15 mouse cellular contexts compared by ENCODE assay signal in the genomic region with DNA sequence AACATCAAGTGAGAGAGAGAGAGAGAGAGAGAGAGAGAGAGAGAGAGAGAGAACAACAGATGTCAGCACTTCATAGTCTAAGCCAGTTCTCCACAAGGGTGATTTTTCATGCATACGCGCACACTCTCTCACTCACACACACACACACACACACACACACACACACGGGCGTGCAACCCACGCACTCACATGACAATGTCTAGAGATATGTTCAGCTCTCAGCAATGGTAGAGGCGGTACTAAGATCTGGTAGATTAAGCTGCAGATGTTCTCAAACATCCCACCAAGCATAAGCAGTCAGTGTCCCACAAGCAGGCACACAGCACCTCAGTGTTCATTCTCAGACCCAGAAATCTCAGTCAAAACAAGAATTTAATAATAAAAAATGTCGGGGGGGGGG. TPM values are rescaled to one million over a fixed set of nuclear protein-coding genes. Genes with fewer than 3 reads are reported as not detected.
A peak's percentile ranks its signal among the peaks of the same experiment; 100 is the strongest.
DNase-seq lines count a peak whose midpoint lies in the region; ATAC-seq lines count a peak whose summit lies in the region.
"Had no signal": no experiment of that assay in that cellular context is flagged by ENCODE, and none has a peak within 500 bp of the region (broad histone marks: within the 10 kb centered on the region; RNA-seq: fewer than 3 reads in every experiment).

No protein-coding gene starts in this region.

- H3K4me3 ChIP-seq in forebrain, embryonic 10.5 days: no peak overlapping the region
- no peak overlapping the region for H3K4me3 ChIP-seq in forebrain, embryonic 15.5 days
- H3K4me3 ChIP-seq in liver, embryonic 16.5 days (ENCODE audit: low read depth, low read length): no peak overlapping the region
- H3K4me3 ChIP-seq in stomach, embryonic 14.5 days (ENCODE audit: low read depth, low read length): no peak overlapping the region
- H3K4me3 ChIP-seq: embryonic facial prominence, embryonic 13.5 days; limb, embryonic 15.5 days had no signal

- H3K36me3 ChIP-seq in forebrain, embryonic 10.5 days (replicated peaks): peaks cover 38% of the 10 kb centered on the region
- no peaks in the 10 kb centered on the region for H3K36me3 ChIP-seq in forebrain, embryonic 15.5 days
- no peaks in the 10 kb centered on the region for H3K36me3 ChIP-seq in liver, embryonic 16.5 days (ENCODE audit: control insufficient read depth, insufficient read depth)
- peaks cover 4% of the 10 kb centered on the region; the same call in 1 of the 2 replicates for H3K36me3 ChIP-seq in stomach, embryonic 14.5 days (ENCODE audit: control insufficient read depth, insufficient read depth, low read length)

- peaks cover 68% of the 10 kb centered on the region for H3K4me1 ChIP-seq in forebrain, embryonic 10.5 days
- H3K4me1 ChIP-seq in forebrain, embryonic 15.5 days: peaks cover 27% of the 10 kb centered on the region
- peaks cover 4% of the 10 kb centered on the region; the same call in 1 of the 2 replicates for H3K4me1 ChIP-seq in liver, embryonic 16.5 days (ENCODE audit: control insufficient read depth, low read depth, low read length)
- H3K4me1 ChIP-seq in stomach, embryonic 14.5 days (ENCODE audit: control insufficient read depth, insufficient read depth, low read length): peaks cover 54% of the 10 kb centered on the region

- H3K27ac ChIP-seq in forebrain, embryonic 10.5 days: peak overlapping the region; percentile 67
- no peak overlapping the region for H3K27ac ChIP-seq in forebrain, embryonic 15.5 days (replicated peaks)
- H3K27ac ChIP-seq in liver, embryonic 16.5 days (ENCODE audit: low read length): no peak overlapping the region
- no peak overlapping the region for H3K27ac ChIP-seq in stomach, embryonic 14.5 days (ENCODE audit: low read length)
- H3K27ac ChIP-seq: embryonic facial prominence, embryonic 13.5 days; hindbrain, embryonic 14.5 days; limb, embryonic 15.5 days had no signal

- no peaks in the 10 kb centered on the region for H3K9me3 ChIP-seq in forebrain, embryonic 10.5 days
- no peaks in the 10 kb centered on the region for H3K9me3 ChIP-seq in forebrain, embryonic 15.5 days
- H3K9me3 ChIP-seq in liver, embryonic 16.5 days (replicated peaks; ENCODE audit: control insufficient read depth, low read length): no peaks in the 10 kb centered on the region
- no peaks in the 10 kb centered on the region for H3K9me3 ChIP-seq in stomach, embryonic 14.5 days (ENCODE audit: control insufficient read depth, low read depth, low read length)
- H3K9me3 ChIP-seq: embryonic facial prominence, embryonic 13.5 days; limb, embryonic 15.5 days had no signal

- no peak for DNase-seq in forebrain, embryonic 10.5 days (ENCODE audit: extremely low spot score, low spot score)
- no peak for DNase-seq in liver
- DNase-seq in retina, embryonic 14.5 days (ENCODE audit: low spot score): no peak
- DNase-seq: adrenal gland, adult 2 months; cerebellum, adult 11-12 months; heart, adult 18-20 months had no signal

- no peaks in the 10 kb centered on the region for H3K27me3 ChIP-seq in forebrain, embryonic 10.5 days (ENCODE audit: poor library complexity, severe bottlenecking)
- H3K27me3 ChIP-seq in forebrain, embryonic 15.5 days: no peaks in the 10 kb centered on the region
- H3K27me3 ChIP-seq in liver, embryonic 16.5 days (ENCODE audit: control insufficient read depth, insufficient read depth, low read depth, low read length): no peaks in the 10 kb centered on the region
- H3K27me3 ChIP-seq in stomach, embryonic 14.5 days (ENCODE audit: control insufficient read depth, insufficient read depth, low read length): no peaks in the 10 kb centered on the region
- H3K27me3 ChIP-seq: embryonic facial prominence, embryonic 13.5 days; limb, embryonic 15.5 days had no signal

- no peak for ATAC-seq in forebrain, embryonic 15.5 days (replicated peaks)
- 0 out of 2 replicates have a peak, but pooled peaks have one; percentile 19 for ATAC-seq in liver, embryonic 16.5 days (ENCODE audit: low read depth)
- ATAC-seq in stomach, embryonic 14.5 days (ENCODE audit: insufficient number of reproducible peaks, insufficient read depth, low FRiP score, low read depth): peak; percentile 26; the same call in 1 of the 2 replicates
- ATAC-seq in erythroid progenitor cell, adult 5-6 weeks (replicated peaks; ENCODE audit: low FRiP score, poor library complexity, severe bottlenecking): no peak
- ATAC-seq in cerebellum, adult (ENCODE audit: insufficient number of reproducible peaks, low FRiP score, low TSS enrichment): no peak
- ATAC-seq: lung, postnatal 0 days had no signal

- H3K9ac ChIP-seq in forebrain, embryonic 15.5 days (replicated peaks): no peak overlapping the region
- no peak overlapping the region for H3K9ac ChIP-seq in liver, embryonic 16.5 days (ENCODE audit: low read depth, low read length)
- no peak overlapping the region for H3K9ac ChIP-seq in stomach, embryonic 14.5 days (replicated peaks; ENCODE audit: low read depth, low read length)
- H3K9ac ChIP-seq: embryonic facial prominence, embryonic 13.5 days; hindbrain, embryonic 14.5 days; limb, embryonic 15.5 days had no signal

- 92% methylated on average over 7 of the region's 7 CpGs for WGBS in forebrain, embryonic 10.5 days
- WGBS in forebrain, embryonic 15.5 days: 78% methylated on average over 7 of the region's 7 CpGs
- 66% methylated on average over 7 of the region's 7 CpGs for WGBS in liver, embryonic 16.5 days (ENCODE audit: insufficient replicate concordance)
- 51% methylated on average over 7 of the region's 7 CpGs for WGBS in stomach, embryonic 14.5 days

- H3K4me2 ChIP-seq in forebrain, embryonic 15.5 days (replicated peaks): no peak overlapping the region
- no peak overlapping the region for H3K4me2 ChIP-seq in liver, embryonic 16.5 days (ENCODE audit: low read depth, low read length)
- H3K4me2 ChIP-seq in stomach, embryonic 14.5 days (replicated peaks; ENCODE audit: low read depth, low read length): no peak overlapping the region
- H3K4me2 ChIP-seq: embryonic facial prominence, embryonic 13.5 days; hindbrain, embryonic 14.5 days; limb, embryonic 15.5 days had no signal

RNA-seq across cellular contexts. Expression of gene Lrig1, which starts 34.7 kb away (rescaled TPM):
- polyA plus RNA-seq in forebrain, embryonic 10.5 days (2016; fragmentation: Nextera tagmentation; extraction: Ambion mirVana): 18.8 and 20.6 TPM in 2 replicates
- 7.4 and 9.8 TPM in 2 replicates for polyA plus RNA-seq in forebrain, embryonic 15.5 days (2015; fragmentation: Nextera tagmentation; extraction: Ambion mirVana)
- 2.7 and 4.5 TPM in 2 replicates for polyA plus RNA-seq in liver, embryonic 16.5 days (2015; fragmentation: Nextera tagmentation; extraction: Ambion mirVana)
- 49.3 and 51.7 TPM in 2 replicates for polyA plus RNA-seq in stomach, embryonic 14.5 days (2014; fragmentation: Nextera tagmentation; extraction: Ambion mirVana)
- 7.9 and 11.7 TPM in 2 replicates for total RNA-seq in erythroid progenitor cell, adult 5-6 weeks (2015; ENCODE audit: low replicate concordance)
- 4.1 and 5.7 TPM in 2 replicates for total RNA-seq in erythroid progenitor cell, adult 5-6 weeks (2017; ENCODE audit: low replicate concordance)

Comparison
In these comparisons a context has a peak if more than half of its experiments do, and no peak if none do; other contexts are left out.
1. ATAC-seq: peak in liver, embryonic 16.5 days (single experiment) and stomach, embryonic 14.5 days (single experiment); none in forebrain, embryonic 15.5 days (single experiment), erythroid progenitor cell, adult 5-6 weeks (single experiment) and cerebellum, adult (single experiment).